Mouse (Mus musculus) MEL (cell line): Measurements from ENCODE around the gene Gramd1c. TPM values are rescaled to one million over a fixed set of nuclear protein-coding genes. Genes with fewer than 3 reads are reported as not detected.

Source experiments
- DNase-seq: peaks from one replicate; pipeline ENCODE4 v3.0.0; 2011; ENCODE audit warnings: low read depth, low spot score
- H3K27ac ChIP-seq: 2 replicates; pipeline ENCODE4 v1.5.1; 2012; ENCODE audit warnings: low read depth, mild to moderate bottlenecking, control low read depth, low read length, moderate library complexity; ENCODE audit not compliant: control insufficient read depth
- H3K27me3 ChIP-seq, 2 experiments: fragments of 150-350 bp in 1 of 2; sonication (generic) in 1 of 2; 2 replicates each; pipeline ENCODE4 v1.6.1; 2012; ENCODE audit warnings: low read length in 2 of 2, mild to moderate bottlenecking in 2 of 2, improper control_type of control experiment in 1 of 2, moderate library complexity in 1 of 2; ENCODE audit not compliant: insufficient read depth in 2 of 2, control insufficient read depth in 1 of 2
- H3K36me3 ChIP-seq, 2 experiments: 2 replicates each; pipeline ENCODE4 v1.6.1; 2012 to 2014; ENCODE audit warnings: low read length in 2 of 2, improper control_type of control experiment in 1 of 2, inconsistent platforms in 1 of 2, mild to moderate bottlenecking in 1 of 2; ENCODE audit not compliant: insufficient read depth in 2 of 2, control insufficient read depth in 1 of 2
- H3K4me1 ChIP-seq, 2 experiments: fragments of 150-350 bp in 1 of 2; sonication (generic) in 1 of 2; 2 replicates each; pipeline ENCODE4 v1.6.1; 2012; ENCODE audit warnings: low read length in 2 of 2, improper control_type of control experiment in 1 of 2, mild to moderate bottlenecking in 1 of 2; ENCODE audit not compliant: insufficient read depth in 2 of 2, control insufficient read depth in 1 of 2
- H3K4me3 ChIP-seq, 2 experiments: fragments of 150-350 bp in 1 of 2; sonication (generic) in 1 of 2; 2 replicates each; pipeline ENCODE4 v1.5.1; 2012; ENCODE audit warnings: low read depth in 2 of 2, low read length in 2 of 2, mild to moderate bottlenecking in 2 of 2, moderate library complexity in 2 of 2, control low read depth in 1 of 2, improper control_type of control experiment in 1 of 2; ENCODE audit not compliant: control insufficient read depth in 1 of 2, insufficient read depth in 1 of 2
- H3K79me2 ChIP-seq: 2 replicates; pipeline ENCODE4 v1.6.1; 2012; ENCODE audit warnings: mild to moderate bottlenecking, low read length, moderate library complexity; ENCODE audit not compliant: control insufficient read depth, poor library complexity, insufficient read depth
- H3K9ac ChIP-seq: 2 replicates; pipeline ENCODE4 v1.6.1; 2012; ENCODE audit warnings: low read depth, mild to moderate bottlenecking, control low read depth, low read length, moderate library complexity; ENCODE audit not compliant: control insufficient read depth, poor library complexity, severe bottlenecking
- H3K9me3 ChIP-seq: fragments of 150-350 bp; sonication (generic); replicated peaks from 2 replicates; pipeline ENCODE4 v1.6.1; 2012; ENCODE audit warnings: mild to moderate bottlenecking, low read length, improper control_type of control experiment, moderate library complexity; ENCODE audit not compliant: insufficient read depth
- BHLHE40 ChIP-seq: IDR thresholded peaks from 2 replicates; pipeline ENCODE4 v1.6.1; 2012; ENCODE audit warnings: low read depth, mild to moderate bottlenecking, inconsistent platforms, low read length, improper control_type of control experiment, borderline replicate concordance
- CHD1 ChIP-seq: IDR thresholded peaks from 2 replicates; pipeline ENCODE4 v1.6.1; 2012; ENCODE audit warnings: low read depth, mild to moderate bottlenecking, inconsistent platforms, low read length, improper control_type of control experiment
- CHD2 ChIP-seq: IDR thresholded peaks from 2 replicates; pipeline ENCODE4 v1.6.1; 2011; ENCODE audit warnings: low read length, improper control_type of control experiment
- CTCF ChIP-seq, 3 experiments: IDR thresholded peaks in 2 of 3; conservative IDR thresholded peaks in 1 of 3; 2 replicates each; pipeline ENCODE4 v1.5.1; 2011 to 2012; ENCODE audit warnings: low read length in 3 of 3, low read depth in 2 of 3, mild to moderate bottlenecking in 2 of 3, improper control_type of control experiment in 1 of 3, inconsistent platforms in 1 of 3, mixed read lengths in 1 of 3, moderate library complexity in 1 of 3; ENCODE audit not compliant: control insufficient read depth in 1 of 3, insufficient read depth in 1 of 3, poor library complexity in 1 of 3, severe bottlenecking in 1 of 3
- E2F4 ChIP-seq: IDR thresholded peaks from 2 replicates; pipeline ENCODE4 v1.6.1; 2011; ENCODE audit warnings: low read depth, low read length, improper control_type of control experiment, borderline replicate concordance
- ETS1 ChIP-seq: IDR thresholded peaks from 2 replicates; pipeline ENCODE4 v1.6.1; 2012; ENCODE audit warnings: low read depth, mild to moderate bottlenecking, inconsistent platforms, low read length, improper control_type of control experiment, moderate library complexity
- GABPA ChIP-seq: IDR thresholded peaks from 2 replicates; pipeline ENCODE4 v1.6.1; 2012; ENCODE audit warnings: low read depth, mild to moderate bottlenecking, inconsistent platforms, low read length, improper control_type of control experiment, moderate library complexity
- GATA1 ChIP-seq: IDR thresholded peaks from 2 replicates; pipeline ENCODE4 v1.6.1; 2011; ENCODE audit warnings: low read depth, low read length, improper control_type of control experiment
- JUND ChIP-seq: IDR thresholded peaks from 2 replicates; pipeline ENCODE4 v1.6.1; 2011; ENCODE audit warnings: low read depth, mild to moderate bottlenecking, improper control_type of control experiment, low read length
- MAZ ChIP-seq: IDR thresholded peaks from 2 replicates; pipeline ENCODE4 v1.6.1; 2012; ENCODE audit warnings: low read depth, mild to moderate bottlenecking, inconsistent platforms, low read length, improper control_type of control experiment
- MEF2A ChIP-seq: IDR thresholded peaks from 2 replicates; pipeline ENCODE4 v1.6.1; 2014; ENCODE audit warnings: low read depth, mild to moderate bottlenecking, inconsistent platforms, low read length, improper control_type of control experiment; ENCODE audit not compliant: poor library complexity, insufficient replicate concordance, severe bottlenecking; ENCODE audit errors: extremely low read depth
- MXI1 ChIP-seq: IDR thresholded peaks from 2 replicates; pipeline ENCODE4 v1.6.1; 2011; ENCODE audit warnings: mild to moderate bottlenecking, low read depth, low read length, improper control_type of control experiment
- MYB ChIP-seq: IDR thresholded peaks from 2 replicates; pipeline ENCODE4 v1.6.1; 2011; ENCODE audit warnings: mild to moderate bottlenecking, low read depth, low read length, improper control_type of control experiment
- MYC ChIP-seq: IDR thresholded peaks from 2 replicates; pipeline ENCODE4 v1.6.1; 2011; ENCODE audit warnings: low read depth, mild to moderate bottlenecking, low read length, improper control_type of control experiment, moderate library complexity
- NELFE ChIP-seq: IDR thresholded peaks from 2 replicates; pipeline ENCODE4 v1.6.1; 2011; ENCODE audit warnings: low read depth, low read length, improper control_type of control experiment
- POLR2A ChIP-seq, 2 experiments: IDR thresholded peaks; 2 replicates each; pipeline ENCODE4 v1.6.1; 2011 to 2012; ENCODE audit warnings: low read length in 2 of 2, mild to moderate bottlenecking in 2 of 2, control low read depth in 1 of 2, improper control_type of control experiment in 1 of 2, low read depth in 1 of 2, moderate library complexity in 1 of 2; ENCODE audit not compliant: control insufficient read depth in 1 of 2, insufficient read depth in 1 of 2, poor library complexity in 1 of 2
- POLR2AphosphoS2 ChIP-seq: IDR thresholded peaks from 2 replicates; pipeline ENCODE4 v1.6.1; 2011; ENCODE audit warnings: low read length, improper control_type of control experiment
- POLR2AphosphoS5 ChIP-seq: IDR thresholded peaks from 2 replicates; pipeline ENCODE4 v1.6.1; 2012; ENCODE audit warnings: low read depth, borderline replicate concordance, mild to moderate bottlenecking, inconsistent platforms, low read length, moderate library complexity, mixed read lengths
- RCOR1 ChIP-seq: IDR thresholded peaks from 2 replicates; pipeline ENCODE4 v1.6.1; 2012; ENCODE audit warnings: low read depth, mild to moderate bottlenecking, inconsistent platforms, low read length, improper control_type of control experiment
- SIN3A ChIP-seq: IDR thresholded peaks from 2 replicates; pipeline ENCODE4 v1.6.1; 2012; ENCODE audit warnings: low read length, improper control_type of control experiment, inconsistent platforms
- SMC3 ChIP-seq: IDR thresholded peaks from 2 replicates; pipeline ENCODE4 v1.6.1; 2011; ENCODE audit warnings: low read depth, low read length, improper control_type of control experiment
- TAL1 ChIP-seq: IDR thresholded peaks from 2 replicates; pipeline ENCODE4 v1.6.1; 2012; ENCODE audit warnings: mild to moderate bottlenecking, inconsistent platforms, low read length, moderate library complexity, mixed read lengths
- TBP ChIP-seq: IDR thresholded peaks from 2 replicates; pipeline ENCODE4 v1.8.0; 2011; ENCODE audit warnings: low read depth, low read length, improper control_type of control experiment
- TCF12 ChIP-seq: IDR thresholded peaks from 2 replicates; pipeline ENCODE4 v1.6.1; 2014; ENCODE audit warnings: low read depth, mild to moderate bottlenecking, inconsistent platforms, low read length, improper control_type of control experiment, moderate library complexity
- USF1 ChIP-seq: IDR thresholded peaks from 2 replicates; pipeline ENCODE4 v1.6.1; 2014; ENCODE audit warnings: low read depth, mild to moderate bottlenecking, inconsistent platforms, low read length, improper control_type of control experiment, moderate library complexity
- USF2 ChIP-seq, 2 experiments: IDR thresholded peaks; 2 replicates each; pipeline ENCODE4 v1.6.1; 2011 to 2012; ENCODE audit warnings: improper control_type of control experiment in 2 of 2, low read length in 2 of 2, borderline replicate concordance in 1 of 2, inconsistent platforms in 1 of 2, low read depth in 1 of 2, mild to moderate bottlenecking in 1 of 2; ENCODE audit not compliant: insufficient read depth in 1 of 2
- ZKSCAN1 ChIP-seq: IDR thresholded peaks from 2 replicates; pipeline ENCODE4 v1.6.1; 2012; ENCODE audit warnings: low read depth, mild to moderate bottlenecking, inconsistent platforms, low read length, improper control_type of control experiment, moderate library complexity
- ZNF384 ChIP-seq: IDR thresholded peaks from 2 replicates; pipeline ENCODE4 v1.6.1; 2012; ENCODE audit warnings: low read depth, mild to moderate bottlenecking, inconsistent platforms, low read length, improper control_type of control experiment
- polyA plus RNA-seq, 2 experiments: library from polyadenylated mRNA; stranded (reverse) in 1 of 2; unstranded in 1 of 2; fragments of >175 nt in 1 of 2; fragments of >200 nt in 1 of 2; gene quantifications; 2 replicates each; pipeline versions ENCODE4 v1.2.1 to v1.2.4; 2012; ENCODE audit warnings: low replicate concordance in 2 of 2, low read depth in 1 of 2; ENCODE audit not compliant: insufficient read length in 2 of 2, insufficient read depth in 1 of 2, missing spikeins in 1 of 2
- total RNA-seq: library from RNA; depleted of rRNA; stranded (reverse); fragments of 300-350 nt; gene quantifications from 2 replicates; pipeline ENCODE4 v1.2.3, GENCODE M21; 2012

The Gramd1c gene
- total and polyA plus RNA-seq, 3 experiments: 1.5 to 2.7 TPM; not detected in 1

- Histone ChIP-seq H3K9ac (peak overlapping the region; percentile 70), H3K27me3 (no peaks in the 10 kb centered on the region), H3K27ac (no peak overlapping the region), H3K36me3 (peaks cover 2 to 5% of the 10 kb centered on the region in 2 experiments; a peak in 3 of 4 replicates), H3K79me2 (peaks cover 3% of the 10 kb centered on the region; the same call in 1 of the 2 replicates), H3K4me3 (peak overlapping the region; percentile 64 to 93), H3K9me3 (no peaks in the 10 kb centered on the region), H3K4me1 (peaks cover 6 to 7% of the 10 kb centered on the region in 2 experiments; a peak in 3 of 4 replicates)
- DNase-seq: no peak
- TF ChIP-seq GABPA (no peak), CHD2 (no peak), CTCF (IDR thresholded peaks at IDR 0.05 in 2 of 3, conservative IDR thresholded peaks at IDR 0.05 in 1 of 3; ENCODE audit: control insufficient read depth in 1 of 3, insufficient read depth in 1 of 3, low read depth in 2 of 3, low read length in 3 of 3, poor library complexity in 1 of 3, severe bottlenecking in 1 of 3) (no peak), MAZ (no peak), USF1 (no peak), TCF12 (no peak), TAL1 (no peak), ETS1 (no peak), ZKSCAN1 (no peak), POLR2A (IDR thresholded peaks at IDR 0.05; ENCODE audit: control insufficient read depth in 1 of 2, insufficient read depth in 1 of 2, low read depth in 1 of 2, low read length in 2 of 2, poor library complexity in 1 of 2) (no peak), RCOR1 (no peak), POLR2AphosphoS5 (no peak), E2F4 (no peak), TBP (no peak), MYC (no peak), CHD1 (no peak), POLR2AphosphoS2 (no peak), ZNF384 (no peak)
Observed at GRCm38 (mm10) chr16:43979010-43979327, 84.2 kb downstream of the Gramd1c start.

GRCm38 (mm10) chr16:43973606-43974220 is 89.4 kb downstream of the Gramd1c start:
- no peaks in the 10 kb centered on the region for H3K27me3 ChIP-seq
- no peak overlapping the region for H3K9ac ChIP-seq
- H3K9me3 ChIP-seq: no peaks in the 10 kb centered on the region
- DNase-seq: no peak
- TF ChIP-seq NELFE (no peak), SMC3 (no peak), SIN3A (no peak), GATA1 (no peak), BHLHE40 (no peak), ZNF384 (no peak), USF2 (IDR thresholded peaks at IDR 0.05; ENCODE audit: borderline replicate concordance in 1 of 2, insufficient read depth in 1 of 2, low read depth in 1 of 2, low read length in 2 of 2) (no peak), MAZ (no peak), USF1 (no peak), JUND (no peak), MYC (no peak), MXI1 (no peak), ETS1 (no peak), MYB (no peak), CHD2 (no peak), MEF2A (no peak)
- no peaks in the 10 kb centered on the region; a peak in 1 of 4 replicates for H3K36me3 ChIP-seq
- H3K4me3 ChIP-seq: no peak overlapping the region
- H3K4me1 ChIP-seq: peaks cover 0 to 5% of the 10 kb centered on the region in 2 experiments; a peak in 2 of 4 replicates
- no peaks in the 10 kb centered on the region for H3K79me2 ChIP-seq
- no peak overlapping the region for H3K27ac ChIP-seq
